Mouse (Mus musculus): ENCODE measurements around the gene Rundc3a.

The Rundc3a gene

GRCm38 (mm10) chr11:102448327-102448726 lies 55.1 kb downstream of the Rundc3a start:
- 17% methylated on average over 8 of the region's 8 CpGs for WGBS

GRCm38 (mm10) chr11:102449043-102450008 lies 56.1 kb downstream of the Rundc3a start:
- 56% methylated on average over 17 of the region's 17 CpGs for WGBS
